Mouse (Mus musculus) MEL (cell line): Measurements from ENCODE around the gene Pcbp2.

Experiments
- CTCF ChIP-seq, 3 experiments: IDR thresholded peaks in 2 of 3; conservative IDR thresholded peaks in 1 of 3; 2 replicates each; pipeline ENCODE4 v1.5.1; 2011 to 2012; ENCODE audit warnings: low read length in 3 of 3, low read depth in 2 of 3, mild to moderate bottlenecking in 2 of 3, improper control_type of control experiment in 1 of 3, inconsistent platforms in 1 of 3, mixed read lengths in 1 of 3, moderate library complexity in 1 of 3; ENCODE audit not compliant: control insufficient read depth in 1 of 3, insufficient read depth in 1 of 3, poor library complexity in 1 of 3, severe bottlenecking in 1 of 3
- HCFC1 ChIP-seq: IDR thresholded peaks from 2 replicates; pipeline ENCODE4 v1.6.1; 2012; ENCODE audit warnings: low read depth, mild to moderate bottlenecking, inconsistent platforms, low read length, improper control_type of control experiment, moderate library complexity
- SIN3A ChIP-seq: IDR thresholded peaks from 2 replicates; pipeline ENCODE4 v1.6.1; 2012; ENCODE audit warnings: low read length, improper control_type of control experiment, inconsistent platforms

GRCm38 (mm10) chr15:102519211-102520141, 49.1 kb downstream of the Pcbp2 start:
- TF ChIP-seq CTCF (IDR thresholded peaks at IDR 0.05 in 2 of 3, conservative IDR thresholded peaks at IDR 0.05 in 1 of 3; ENCODE audit: control insufficient read depth in 1 of 3, insufficient read depth in 1 of 3, low read depth in 2 of 3, low read length in 3 of 3, poor library complexity in 1 of 3, severe bottlenecking in 1 of 3), result no peak
- no peak for TF ChIP-seq HCFC1
- TF ChIP-seq SIN3A, result peak; percentile 38; the same call in 1 of the 2 replicates
